Mouse (Mus musculus): ENCODE results near the gene Hoxb1.

Gene Hoxb1

GRCm38 (mm10) chr11:96334002-96334364 is 31.6 kb upstream of the Hoxb1 start:
- no peak for DNase-seq (ENCODE audit: low read depth)

- no peak for DNase-seq (ENCODE audit: low read depth)
These were observed 30.6 kb upstream of the Hoxb1 start for GRCm38 (mm10) chr11:96334998-96335397.

- no peak for DNase-seq (ENCODE audit: low read depth)
These were observed 29.0 kb upstream of the Hoxb1 start for GRCm38 (mm10) chr11:96336597-96336996.

GRCm38 (mm10) chr11:96337026-96337425 is 28.5 kb upstream of the Hoxb1 start:
- DNase-seq (ENCODE audit: low read depth): no peak

GRCm38 (mm10) chr11:96338957-96339855 is 26.3 kb upstream of the Hoxb1 start:
- DNase-seq (ENCODE audit: low read depth): no peak

GRCm38 (mm10) chr11:96340698-96341365 is 24.7 kb upstream of the Hoxb1 start:
- no peak for DNase-seq (ENCODE audit: low read depth)

- DNase-seq (ENCODE audit: low read depth): no peak
These were observed 23.6 kb upstream of the Hoxb1 start for GRCm38 (mm10) chr11:96341701-96342575.

GRCm38 (mm10) chr11:96342576-96342930 is 23.0 kb upstream of the Hoxb1 start:
- DNase-seq (ENCODE audit: low read depth): no peak

GRCm38 (mm10) chr11:96343206-96343745 is 22.3 kb upstream of the Hoxb1 start:
- no peak for DNase-seq (ENCODE audit: low read depth)

- no peak for DNase-seq (ENCODE audit: low read depth)
These were observed 21.3 kb upstream of the Hoxb1 start for GRCm38 (mm10) chr11:96344061-96344877.

GRCm38 (mm10) chr11:96344878-96345159 is 20.7 kb upstream of the Hoxb1 start:
- DNase-seq (ENCODE audit: low read depth): no peak

GRCm38 (mm10) chr11:96345220-96345892 is 20.2 kb upstream of the Hoxb1 start:
- DNase-seq (ENCODE audit: low read depth): no peak

- DNase-seq (ENCODE audit: low read depth): no peak
These were observed 19.4 kb upstream of the Hoxb1 start for GRCm38 (mm10) chr11:96345893-96346806.

- no peak for DNase-seq (ENCODE audit: low read depth)
These were observed 18.5 kb upstream of the Hoxb1 start for GRCm38 (mm10) chr11:96346916-96347520.

GRCm38 (mm10) chr11:96347717-96348116 is 17.8 kb upstream of the Hoxb1 start:
- DNase-seq (ENCODE audit: low read depth): no peak

GRCm38 (mm10) chr11:96348141-96348928 is 17.2 kb upstream of the Hoxb1 start:
- no peak for DNase-seq (ENCODE audit: low read depth)

- no peak for DNase-seq (ENCODE audit: low read depth)
These were observed 16.6 kb upstream of the Hoxb1 start for GRCm38 (mm10) chr11:96348988-96349387.

GRCm38 (mm10) chr11:96349491-96350340 is 15.8 kb upstream of the Hoxb1 start:
- no peak for DNase-seq (ENCODE audit: low read depth)
